Mouse (Mus musculus) brain, embryonic 14.5 days (tissue): ENCODE data around the gene Npcd. TPM values are rescaled to one million over a fixed set of nuclear protein-coding genes. Genes with fewer than 3 reads are reported as not detected.

Experiments
- DNase-seq: peaks from one replicate; pipeline ENCODE4 v3.0.0-alpha.2; 2011; ENCODE audit warnings: low read depth
- CTCF ChIP-seq: fragments of 200-500 bp; IDR thresholded peaks from 2 replicates; pipeline ENCODE4 v1.5.1; 2012; ENCODE audit warnings: inconsistent platforms, mild to moderate bottlenecking, moderate library complexity, borderline replicate concordance; ENCODE audit not compliant: insufficient read depth, insufficient read length; ENCODE audit errors: extremely low read depth
- POLR2A ChIP-seq: fragments of 200-500 bp; IDR thresholded peaks from 2 replicates; pipeline ENCODE4 v1.6.1; 2012; ENCODE audit warnings: mild to moderate bottlenecking, inconsistent platforms, borderline replicate concordance; ENCODE audit not compliant: poor library complexity, insufficient read depth, insufficient read length, severe bottlenecking; ENCODE audit errors: extremely low read depth
- polyA plus RNA-seq: library from polyadenylated mRNA; depleted of rRNA; stranded (reverse); fragments of >200 nt; gene quantifications from 2 replicates; pipeline ENCODE4 v1.2.3, GENCODE M21; 2012

Npcd gene
- polyA plus RNA-seq, 1 experiment = 1.8 TPM

- DNase-seq = no peak
- no peak for TF ChIP-seq POLR2A
- no peak for TF ChIP-seq CTCF
Measured at GRCm38 (mm10) chr15:79850143-79850542, 16.1 kb upstream of the Npcd start.

- peak; percentile 41 for DNase-seq
- TF ChIP-seq POLR2A (no peak), CTCF (no peak)
Measured at GRCm38 (mm10) chr15:79847100-79847499, 13.1 kb upstream of the Npcd start.

- TF ChIP-seq CTCF = no peak
- no peak for TF ChIP-seq POLR2A
- DNase-seq = no peak
Measured at GRCm38 (mm10) chr15:79845986-79846385, 11.9 kb upstream of the Npcd start.

GRCm38 (mm10) chr15:79842985-79843384, 8.9 kb upstream of the Npcd start:
- TF ChIP-seq CTCF (no peak), POLR2A (no peak)
- DNase-seq = no peak

GRCm38 (mm10) chr15:79840281-79840680, 6.2 kb upstream of the Npcd start:
- DNase-seq = no peak

GRCm38 (mm10) chr15:79834881-79835260, 834 bp upstream of the Npcd start:
- TF ChIP-seq CTCF (no peak), POLR2A (no peak)
- DNase-seq = no peak

More at GRCm38 (mm10) chr15:79840281-79840680, 6.2 kb upstream of the Npcd start:
- TF ChIP-seq POLR2A = no peak
- TF ChIP-seq CTCF = no peak

GRCm38 (mm10) chr15:79833251-79834050, 586 bp downstream of the Npcd start:
- DNase-seq = peak; percentile 87
- TF ChIP-seq CTCF (no peak), POLR2A (no peak)

- peak; percentile 94 for DNase-seq
- peak; percentile 96 for TF ChIP-seq CTCF
- TF ChIP-seq POLR2A = no peak
Measured at GRCm38 (mm10) chr15:79832064-79832900, 1.8 kb downstream of the Npcd start.

GRCm38 (mm10) chr15:79830388-79830787, 3.6 kb downstream of the Npcd start:
- TF ChIP-seq POLR2A = no peak
- peak; percentile 89 for TF ChIP-seq CTCF
- DNase-seq = peak; percentile 87

GRCm38 (mm10) chr15:79829431-79829830, 4.6 kb downstream of the Npcd start:
- TF ChIP-seq CTCF (no peak), POLR2A (no peak)

GRCm38 (mm10) chr15:79828366-79829035, 5.5 kb downstream of the Npcd start:
- peak; percentile 46 for DNase-seq
- TF ChIP-seq POLR2A = no peak
- peak; percentile 38; the same call in 1 of the 2 replicates for TF ChIP-seq CTCF

More at GRCm38 (mm10) chr15:79829431-79829830, 4.6 kb downstream of the Npcd start:
- DNase-seq = no peak

- TF ChIP-seq POLR2A = no peak
- TF ChIP-seq CTCF = no peak
- no peak for DNase-seq
Measured at GRCm38 (mm10) chr15:79827778-79828210, 6.2 kb downstream of the Npcd start.

GRCm38 (mm10) chr15:79827061-79827777, 6.8 kb downstream of the Npcd start:
- TF ChIP-seq POLR2A = no peak
- TF ChIP-seq CTCF = no peak
- no peak for DNase-seq
